ENCODE assay signal across 8 mouse cellular contexts in the genomic region with DNA sequence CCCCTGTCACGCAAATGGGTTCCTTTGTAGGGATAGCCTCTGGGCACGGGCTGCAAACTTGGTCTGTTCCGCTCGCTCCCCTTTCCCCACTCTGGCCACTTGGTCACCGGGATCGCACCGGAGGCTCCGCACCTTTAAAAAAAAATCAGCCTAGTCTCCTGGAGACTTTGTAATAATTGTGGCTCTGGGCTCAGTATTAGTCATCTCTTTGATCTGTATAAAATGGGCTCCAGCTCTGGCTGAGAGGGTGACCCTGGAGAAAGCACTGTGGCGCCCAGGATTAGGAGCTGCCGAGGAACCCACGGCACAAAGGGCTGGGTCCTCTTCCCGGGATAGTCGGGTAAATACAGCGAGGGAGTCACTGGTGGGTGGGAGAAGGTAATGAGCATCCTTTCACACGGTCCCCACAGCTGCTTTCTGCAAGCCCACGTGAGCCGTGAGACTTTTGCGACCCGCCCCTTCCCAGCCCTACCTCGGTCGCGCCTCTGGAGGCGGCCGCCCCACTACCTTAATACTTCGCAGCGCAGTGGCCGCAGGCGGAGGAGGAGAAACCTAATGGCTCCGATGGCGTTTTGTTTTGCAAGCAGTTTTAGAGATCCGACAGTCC. TPM values are rescaled to one million over a fixed set of nuclear protein-coding genes. Genes with fewer than 3 reads are reported as not detected.
DNase-seq lines count a peak whose midpoint lies in the region; ATAC-seq and TF ChIP-seq lines count a peak whose summit lies in the region.

No protein-coding gene starts in this region.

- H3K36me3 ChIP-seq in hindbrain, embryonic 15.5 days = no peaks in the 10 kb centered on the region
- H3K36me3 ChIP-seq in liver, embryonic 12.5 days = no peaks in the 10 kb centered on the region
- no peaks in the 10 kb centered on the region for H3K36me3 ChIP-seq in midbrain, postnatal 0 days (ENCODE audit: insufficient read depth, low read length)

- peaks cover 3% of the 10 kb centered on the region; the same call in 1 of the 2 replicates for H3K4me1 ChIP-seq in embryonic fibroblast, embryonic 13.5 days (ENCODE audit: control insufficient read depth, insufficient read depth, low read length)
- peaks cover 20% of the 10 kb centered on the region for H3K4me1 ChIP-seq in hindbrain, embryonic 15.5 days (replicated peaks)
- H3K4me1 ChIP-seq in liver, embryonic 12.5 days = peaks cover 18% of the 10 kb centered on the region
- H3K4me1 ChIP-seq in midbrain, postnatal 0 days (ENCODE audit: insufficient read depth, low read length) = peaks cover 10% of the 10 kb centered on the region; the same call in 1 of the 2 replicates

- H3K27me3 ChIP-seq in hindbrain, embryonic 15.5 days = peaks cover 85% of the 10 kb centered on the region
- peaks cover 64% of the 10 kb centered on the region for H3K27me3 ChIP-seq in liver, embryonic 12.5 days (replicated peaks)
- H3K27me3 ChIP-seq in midbrain, postnatal 0 days (ENCODE audit: insufficient read depth, low read length) = peaks cover 42% of the 10 kb centered on the region

- no peak for TF ChIP-seq POLR2A in embryonic fibroblast, embryonic 13.5 days (IDR thresholded peaks at IDR 0.05; ENCODE audit: low read depth, low read length)

- H3K4me3 ChIP-seq in embryonic fibroblast, embryonic 13.5 days (ENCODE audit: insufficient read depth, low read length) = peak overlapping the region; percentile 22
- H3K4me3 ChIP-seq in hindbrain, embryonic 15.5 days = peak overlapping the region; percentile 43
- peak overlapping the region; percentile 51 for H3K4me3 ChIP-seq in liver, embryonic 12.5 days
- peak overlapping the region; percentile 39; the same call in 1 of the 2 replicates for H3K4me3 ChIP-seq in midbrain, postnatal 0 days (ENCODE audit: low read depth, low read length)

- no peak overlapping the region for H3K27ac ChIP-seq in embryonic fibroblast, embryonic 13.5 days (ENCODE audit: insufficient read depth, low read length)
- no peak overlapping the region for H3K27ac ChIP-seq in hindbrain, embryonic 15.5 days (replicated peaks)
- H3K27ac ChIP-seq in liver, embryonic 12.5 days = no peak overlapping the region
- H3K27ac ChIP-seq in midbrain, postnatal 0 days (ENCODE audit: low read depth, low read length) = no peak overlapping the region

- peak; percentile 4 for DNase-seq in right cerebral cortex, postnatal 4 days
- DNase-seq in right cerebral cortex, postnatal 10 days (ENCODE audit: low spot score in 2 of 2) = no peak
- no peak for DNase-seq in midbrain, postnatal 0 days (ENCODE audit: low spot score)
- DNase-seq in gastrocnemius, adult 8-10 months (ENCODE audit: low spot score in 2 of 2) = no peak
- no peak for DNase-seq in cerebellum, adult 18-20 months

- H3K9me3 ChIP-seq in hindbrain, embryonic 15.5 days = no peaks in the 10 kb centered on the region
- H3K9me3 ChIP-seq in liver, embryonic 12.5 days (replicated peaks) = no peaks in the 10 kb centered on the region
- no peaks in the 10 kb centered on the region for H3K9me3 ChIP-seq in midbrain, postnatal 0 days (ENCODE audit: low read length)

- peak overlapping the region; percentile 89 for H3K4me2 ChIP-seq in hindbrain, embryonic 15.5 days
- peak overlapping the region; percentile 70 for H3K4me2 ChIP-seq in liver, embryonic 12.5 days
- peak overlapping the region; percentile 27 for H3K4me2 ChIP-seq in midbrain, postnatal 0 days (ENCODE audit: low read depth, low read length, poor library complexity, severe bottlenecking)

- no peak overlapping the region for H3K9ac ChIP-seq in hindbrain, embryonic 15.5 days
- H3K9ac ChIP-seq in liver, embryonic 12.5 days = 0 out of 2 replicates have a peak overlapping the region, but pooled peaks have one; percentile 42
- no peak overlapping the region for H3K9ac ChIP-seq in midbrain, postnatal 0 days (replicated peaks; ENCODE audit: low read length, poor library complexity, severe bottlenecking)

- under 1% methylated on average over 31 of the region's 31 CpGs for WGBS in hindbrain, embryonic 15.5 days
- 1% methylated on average over 31 of the region's 31 CpGs for WGBS in liver, embryonic 12.5 days (ENCODE audit: insufficient replicate concordance)
- under 1% methylated on average over 31 of the region's 31 CpGs for WGBS in midbrain, postnatal 0 days

- no peak for ATAC-seq in hindbrain, embryonic 15.5 days (ENCODE audit: low FRiP score, low read depth)
- ATAC-seq in liver, embryonic 12.5 days = no peak
- no peak for ATAC-seq in midbrain, postnatal 0 days (ENCODE audit: low FRiP score)

- no peak for TF ChIP-seq CTCF in embryonic fibroblast, embryonic 13.5 days (IDR thresholded peaks at IDR 0.05; ENCODE audit: borderline replicate concordance, insufficient read depth, low read length)
- TF ChIP-seq CTCF in midbrain, postnatal 0 days (IDR thresholded peaks at IDR 0.05) = no peak

RNA-seq across cellular contexts. Expression of gene Dsp, which starts 1.4 kb away (rescaled TPM):
- 1.0 and 1.1 TPM in 2 replicates for polyA plus RNA-seq in embryonic fibroblast, embryonic 13.5 days (2011; ENCODE audit: insufficient read length, low read depth, missing spikeins)
- 0.22 and 0.24 TPM in 2 replicates for polyA plus RNA-seq in hindbrain, embryonic 15.5 days (2015; fragmentation: Nextera tagmentation; extraction: Ambion mirVana)
- polyA plus RNA-seq in liver, embryonic 12.5 days (2016; fragmentation: Nextera tagmentation; extraction: Ambion mirVana) = 2.1 and 2.3 TPM in 2 replicates
- total RNA-seq in midbrain, postnatal 0 days (2014; rRNA removed) = 1.1 and 2.7 TPM in 2 replicates
- polyA plus RNA-seq in midbrain, postnatal 0 days (2015; fragmentation: Nextera tagmentation; extraction: Ambion mirVana) = 0.07 and 0.11 TPM in 2 replicates
- total RNA-seq in gastrocnemius, adult 8-10 months (2022) = under 1 TPM; 0.15 to 0.40 (median 0.20) TPM

RNA-seq across cellular contexts. Expression of gene Snrnp48, which starts 52.2 kb away (rescaled TPM):
- 29.8 and 31.8 TPM in 2 replicates for polyA plus RNA-seq in embryonic fibroblast, embryonic 13.5 days (2011; ENCODE audit: insufficient read length, low read depth, missing spikeins)
- 24.8 and 26.8 TPM in 2 replicates for polyA plus RNA-seq in hindbrain, embryonic 15.5 days (2015; fragmentation: Nextera tagmentation; extraction: Ambion mirVana)
- polyA plus RNA-seq in liver, embryonic 12.5 days (2016; fragmentation: Nextera tagmentation; extraction: Ambion mirVana) = 19.3 and 24.3 TPM in 2 replicates
- 9.6 and 10.5 TPM in 2 replicates for total RNA-seq in midbrain, postnatal 0 days (2014; rRNA removed)
- 17.8 and 21.2 TPM in 2 replicates for polyA plus RNA-seq in midbrain, postnatal 0 days (2015; fragmentation: Nextera tagmentation; extraction: Ambion mirVana)
- 10 to 100 TPM in 1 of 4 experiments, 1 to 10 TPM in 3; 5.3 to 11.3 (median 8.0) TPM for total RNA-seq in gastrocnemius, adult 8-10 months (2022)

Comparison
In these comparisons a context has a peak if more than half of its experiments do, and no peak if none do; other contexts are left out.
1. H3K4me2 ChIP-seq: peak in every context shown above with its lines; median percentile 89 in hindbrain, embryonic 15.5 days; 70 in liver, embryonic 12.5 days; 27 in midbrain, postnatal 0 days.